Mouse (Mus musculus) MEL (cell line): ENCODE data around the gene Pip4k2b. TPM values are rescaled to one million over a fixed set of nuclear protein-coding genes. Genes with fewer than 3 reads are reported as not detected.

Source experiments
- DNase-seq: peaks from one replicate; pipeline ENCODE4 v3.0.0; 2011; ENCODE audit warnings: low read depth, low spot score
- H3K27ac ChIP-seq: 2 replicates; pipeline ENCODE4 v1.5.1; 2012; ENCODE audit warnings: low read depth, mild to moderate bottlenecking, control low read depth, low read length, moderate library complexity; ENCODE audit not compliant: control insufficient read depth
- H3K27me3 ChIP-seq, 2 experiments: fragments of 150-350 bp in 1 of 2; sonication (generic) in 1 of 2; 2 replicates each; pipeline ENCODE4 v1.6.1; 2012; ENCODE audit warnings: low read length in 2 of 2, mild to moderate bottlenecking in 2 of 2, improper control_type of control experiment in 1 of 2, moderate library complexity in 1 of 2; ENCODE audit not compliant: insufficient read depth in 2 of 2, control insufficient read depth in 1 of 2
- H3K36me3 ChIP-seq, 2 experiments: 2 replicates each; pipeline ENCODE4 v1.6.1; 2012 to 2014; ENCODE audit warnings: low read length in 2 of 2, improper control_type of control experiment in 1 of 2, inconsistent platforms in 1 of 2, mild to moderate bottlenecking in 1 of 2; ENCODE audit not compliant: insufficient read depth in 2 of 2, control insufficient read depth in 1 of 2
- H3K4me1 ChIP-seq, 2 experiments: fragments of 150-350 bp in 1 of 2; sonication (generic) in 1 of 2; 2 replicates each; pipeline ENCODE4 v1.6.1; 2012; ENCODE audit warnings: low read length in 2 of 2, improper control_type of control experiment in 1 of 2, mild to moderate bottlenecking in 1 of 2; ENCODE audit not compliant: insufficient read depth in 2 of 2, control insufficient read depth in 1 of 2
- H3K4me3 ChIP-seq, 2 experiments: fragments of 150-350 bp in 1 of 2; sonication (generic) in 1 of 2; 2 replicates each; pipeline ENCODE4 v1.5.1; 2012; ENCODE audit warnings: low read depth in 2 of 2, low read length in 2 of 2, mild to moderate bottlenecking in 2 of 2, moderate library complexity in 2 of 2, control low read depth in 1 of 2, improper control_type of control experiment in 1 of 2; ENCODE audit not compliant: control insufficient read depth in 1 of 2, insufficient read depth in 1 of 2
- H3K79me2 ChIP-seq: 2 replicates; pipeline ENCODE4 v1.6.1; 2012; ENCODE audit warnings: mild to moderate bottlenecking, low read length, moderate library complexity; ENCODE audit not compliant: control insufficient read depth, poor library complexity, insufficient read depth
- H3K9ac ChIP-seq: 2 replicates; pipeline ENCODE4 v1.6.1; 2012; ENCODE audit warnings: low read depth, mild to moderate bottlenecking, control low read depth, low read length, moderate library complexity; ENCODE audit not compliant: control insufficient read depth, poor library complexity, severe bottlenecking
- H3K9me3 ChIP-seq: fragments of 150-350 bp; sonication (generic); replicated peaks from 2 replicates; pipeline ENCODE4 v1.6.1; 2012; ENCODE audit warnings: mild to moderate bottlenecking, low read length, improper control_type of control experiment, moderate library complexity; ENCODE audit not compliant: insufficient read depth
- CHD1 ChIP-seq: IDR thresholded peaks from 2 replicates; pipeline ENCODE4 v1.6.1; 2012; ENCODE audit warnings: low read depth, mild to moderate bottlenecking, inconsistent platforms, low read length, improper control_type of control experiment
- CHD2 ChIP-seq: IDR thresholded peaks from 2 replicates; pipeline ENCODE4 v1.6.1; 2011; ENCODE audit warnings: low read length, improper control_type of control experiment
- CTCF ChIP-seq, 3 experiments: IDR thresholded peaks in 2 of 3; conservative IDR thresholded peaks in 1 of 3; 2 replicates each; pipeline ENCODE4 v1.5.1; 2011 to 2012; ENCODE audit warnings: low read length in 3 of 3, low read depth in 2 of 3, mild to moderate bottlenecking in 2 of 3, improper control_type of control experiment in 1 of 3, inconsistent platforms in 1 of 3, mixed read lengths in 1 of 3, moderate library complexity in 1 of 3; ENCODE audit not compliant: control insufficient read depth in 1 of 3, insufficient read depth in 1 of 3, poor library complexity in 1 of 3, severe bottlenecking in 1 of 3
- ELF1 ChIP-seq: IDR thresholded peaks from 2 replicates; pipeline ENCODE4 v1.6.1; 2014; ENCODE audit warnings: low read depth, mild to moderate bottlenecking, inconsistent platforms, low read length, improper control_type of control experiment, moderate library complexity
- EP300 ChIP-seq, 2 experiments: IDR thresholded peaks; 2 replicates each; pipeline ENCODE4 v1.6.1; 2011; ENCODE audit warnings: improper control_type of control experiment in 2 of 2, low read length in 2 of 2, low read depth in 1 of 2, mild to moderate bottlenecking in 1 of 2
- ETS1 ChIP-seq: IDR thresholded peaks from 2 replicates; pipeline ENCODE4 v1.6.1; 2012; ENCODE audit warnings: low read depth, mild to moderate bottlenecking, inconsistent platforms, low read length, improper control_type of control experiment, moderate library complexity
- GATA1 ChIP-seq: IDR thresholded peaks from 2 replicates; pipeline ENCODE4 v1.6.1; 2011; ENCODE audit warnings: low read depth, low read length, improper control_type of control experiment
- KAT2A ChIP-seq: conservative IDR thresholded peaks from 2 replicates; pipeline ENCODE4 v1.6.1; 2012; ENCODE audit warnings: low read depth, low read length, improper control_type of control experiment, inconsistent platforms
- MAFK ChIP-seq: IDR thresholded peaks from 2 replicates; pipeline ENCODE4 v1.6.1; 2011; ENCODE audit warnings: low read depth, mild to moderate bottlenecking, low read length, improper control_type of control experiment, borderline replicate concordance
- MAX ChIP-seq: IDR thresholded peaks from 2 replicates; pipeline ENCODE4 v1.6.1; 2011; ENCODE audit warnings: low read length, improper control_type of control experiment
- MAZ ChIP-seq: IDR thresholded peaks from 2 replicates; pipeline ENCODE4 v1.6.1; 2012; ENCODE audit warnings: low read depth, mild to moderate bottlenecking, inconsistent platforms, low read length, improper control_type of control experiment
- MYB ChIP-seq: IDR thresholded peaks from 2 replicates; pipeline ENCODE4 v1.6.1; 2011; ENCODE audit warnings: mild to moderate bottlenecking, low read depth, low read length, improper control_type of control experiment
- MYC ChIP-seq: IDR thresholded peaks from 2 replicates; pipeline ENCODE4 v1.6.1; 2011; ENCODE audit warnings: low read depth, mild to moderate bottlenecking, low read length, improper control_type of control experiment, moderate library complexity
- NELFE ChIP-seq: IDR thresholded peaks from 2 replicates; pipeline ENCODE4 v1.6.1; 2011; ENCODE audit warnings: low read depth, low read length, improper control_type of control experiment
- POLR2AphosphoS5 ChIP-seq: IDR thresholded peaks from 2 replicates; pipeline ENCODE4 v1.6.1; 2012; ENCODE audit warnings: low read depth, borderline replicate concordance, mild to moderate bottlenecking, inconsistent platforms, low read length, moderate library complexity, mixed read lengths
- SIN3A ChIP-seq: IDR thresholded peaks from 2 replicates; pipeline ENCODE4 v1.6.1; 2012; ENCODE audit warnings: low read length, improper control_type of control experiment, inconsistent platforms
- SMC3 ChIP-seq: IDR thresholded peaks from 2 replicates; pipeline ENCODE4 v1.6.1; 2011; ENCODE audit warnings: low read depth, low read length, improper control_type of control experiment
- TAL1 ChIP-seq: IDR thresholded peaks from 2 replicates; pipeline ENCODE4 v1.6.1; 2012; ENCODE audit warnings: mild to moderate bottlenecking, inconsistent platforms, low read length, moderate library complexity, mixed read lengths
- TBP ChIP-seq: IDR thresholded peaks from 2 replicates; pipeline ENCODE4 v1.8.0; 2011; ENCODE audit warnings: low read depth, low read length, improper control_type of control experiment
- UBTF ChIP-seq: IDR thresholded peaks from 2 replicates; pipeline ENCODE4 v1.6.1; 2012; ENCODE audit warnings: low read depth, mild to moderate bottlenecking, inconsistent platforms, low read length, improper control_type of control experiment, moderate library complexity, borderline replicate concordance; ENCODE audit not compliant: insufficient read depth
- USF2 ChIP-seq, 2 experiments: IDR thresholded peaks; 2 replicates each; pipeline ENCODE4 v1.6.1; 2011 to 2012; ENCODE audit warnings: improper control_type of control experiment in 2 of 2, low read length in 2 of 2, borderline replicate concordance in 1 of 2, inconsistent platforms in 1 of 2, low read depth in 1 of 2, mild to moderate bottlenecking in 1 of 2; ENCODE audit not compliant: insufficient read depth in 1 of 2
- ZC3H11A ChIP-seq: IDR thresholded peaks from 2 replicates; pipeline ENCODE4 v1.6.1; 2012; ENCODE audit warnings: low read depth, mild to moderate bottlenecking, inconsistent platforms, low read length, improper control_type of control experiment
- ZKSCAN1 ChIP-seq: IDR thresholded peaks from 2 replicates; pipeline ENCODE4 v1.6.1; 2012; ENCODE audit warnings: low read depth, mild to moderate bottlenecking, inconsistent platforms, low read length, improper control_type of control experiment, moderate library complexity
- ZNF384 ChIP-seq: IDR thresholded peaks from 2 replicates; pipeline ENCODE4 v1.6.1; 2012; ENCODE audit warnings: low read depth, mild to moderate bottlenecking, inconsistent platforms, low read length, improper control_type of control experiment
- polyA plus RNA-seq, 2 experiments: library from polyadenylated mRNA; stranded (reverse) in 1 of 2; unstranded in 1 of 2; fragments of >175 nt in 1 of 2; fragments of >200 nt in 1 of 2; gene quantifications; 2 replicates each; pipeline versions ENCODE4 v1.2.1 to v1.2.4; 2012; ENCODE audit warnings: low replicate concordance in 2 of 2, low read depth in 1 of 2; ENCODE audit not compliant: insufficient read length in 2 of 2, insufficient read depth in 1 of 2, missing spikeins in 1 of 2
- total RNA-seq: library from RNA; depleted of rRNA; stranded (reverse); fragments of 300-350 nt; gene quantifications from 2 replicates; pipeline ENCODE4 v1.2.3, GENCODE M21; 2012

Gene Pip4k2b
- total and polyA plus RNA-seq, 3 experiments, result 40.2 to 57.3 (median 43.4) TPM

DNA sequence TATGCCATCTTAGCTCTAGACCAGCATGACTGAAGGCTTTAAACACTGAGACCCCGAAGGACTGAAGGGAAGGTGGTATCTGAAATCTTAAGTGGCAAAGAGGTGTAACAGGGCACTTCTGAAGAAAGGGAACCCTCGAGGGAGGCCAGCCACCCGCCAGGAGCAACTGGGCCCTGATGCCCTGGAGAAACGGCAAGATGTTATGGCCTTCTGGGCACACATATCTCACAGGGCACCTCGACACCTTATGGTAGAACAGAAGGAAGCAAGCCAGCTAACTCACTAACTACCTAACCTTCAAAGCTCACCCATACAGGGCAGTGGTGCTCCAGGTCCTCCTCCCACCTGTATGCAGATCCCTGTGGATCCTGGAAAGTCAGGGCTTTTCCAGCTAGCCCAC lies 2.3 kb downstream of the Pip4k2b start:
- DNase-seq, result no peak
- TF ChIP-seq EP300 (IDR thresholded peaks at IDR 0.05; ENCODE audit: low read depth in 1 of 2, low read length in 2 of 2), result no peak
- TF ChIP-seq CTCF (IDR thresholded peaks at IDR 0.05 in 2 of 3, conservative IDR thresholded peaks at IDR 0.05 in 1 of 3; ENCODE audit: control insufficient read depth in 1 of 3, insufficient read depth in 1 of 3, low read depth in 2 of 3, low read length in 3 of 3, poor library complexity in 1 of 3, severe bottlenecking in 1 of 3), result no peak
- TF ChIP-seq MAZ, result no peak
- no peak for TF ChIP-seq UBTF
- TF ChIP-seq KAT2A, result no peak
- no peak for TF ChIP-seq TAL1
- no peak for TF ChIP-seq CHD1
- TF ChIP-seq NELFE, result no peak
- TF ChIP-seq SIN3A, result no peak
- no peak for TF ChIP-seq ELF1
- TF ChIP-seq USF2 (IDR thresholded peaks at IDR 0.05; ENCODE audit: borderline replicate concordance in 1 of 2, insufficient read depth in 1 of 2, low read depth in 1 of 2, low read length in 2 of 2), result no peak
- no peak for TF ChIP-seq CHD2
- TF ChIP-seq ZKSCAN1, result no peak
- TF ChIP-seq MAX, result no peak
- no peak for TF ChIP-seq TBP
- no peak for TF ChIP-seq ZNF384
- no peak for TF ChIP-seq MAFK
- no peak for TF ChIP-seq MYC
- Histone ChIP-seq H3K9me3 (no peaks in the 10 kb centered on the region), H3K4me3 (no peak overlapping the region), H3K79me2 (peaks cover 43% of the 10 kb centered on the region), H3K27ac (no peak overlapping the region), H3K36me3 (peaks cover 0 to 4% of the 10 kb centered on the region in 2 experiments; a peak in 1 of 4 replicates), H3K4me1 (peaks cover 0 to 7% of the 10 kb centered on the region in 2 experiments; a peak in 1 of 4 replicates), H3K9ac (no peak overlapping the region), H3K27me3 (no peaks in the 10 kb centered on the region)

DNA sequence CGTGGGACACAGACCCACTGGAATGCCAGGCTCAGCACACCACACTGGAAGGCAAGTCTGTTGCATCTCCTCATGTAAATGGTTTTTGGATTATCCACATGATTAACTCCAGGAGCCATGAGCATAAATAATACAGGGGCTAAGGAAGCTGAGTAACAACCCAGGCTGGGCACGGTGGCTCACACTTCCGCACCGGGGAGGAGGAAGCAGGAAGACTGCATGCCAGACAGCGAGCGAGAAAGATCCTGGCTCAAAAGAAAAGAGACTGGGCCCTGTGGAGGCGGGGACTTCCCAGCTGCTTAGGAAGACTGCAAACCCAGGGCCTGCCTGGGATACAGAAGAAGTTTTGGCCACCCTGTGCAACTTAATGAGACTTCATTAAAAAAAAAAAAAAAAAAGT lies 4.3 kb downstream of the Pip4k2b start:
- Histone ChIP-seq H3K4me1 (peaks cover 0 to 7% of the 10 kb centered on the region in 2 experiments; a peak in 1 of 4 replicates), H3K27ac (no peak overlapping the region)
- TF ChIP-seq CTCF (IDR thresholded peaks at IDR 0.05 in 2 of 3, conservative IDR thresholded peaks at IDR 0.05 in 1 of 3; ENCODE audit: control insufficient read depth in 1 of 3, insufficient read depth in 1 of 3, low read depth in 2 of 3, low read length in 3 of 3, poor library complexity in 1 of 3, severe bottlenecking in 1 of 3), result no peak
- TF ChIP-seq ZC3H11A, result no peak
- no peak for TF ChIP-seq TAL1
- no peak for TF ChIP-seq MYB
- TF ChIP-seq ZNF384, result no peak
- TF ChIP-seq POLR2AphosphoS5, result no peak
- TF ChIP-seq MAZ, result no peak
- no peak for TF ChIP-seq GATA1
- TF ChIP-seq SMC3, result no peak
- no peak for TF ChIP-seq SIN3A
- no peak for TF ChIP-seq ETS1
- TF ChIP-seq MAX, result no peak
- TF ChIP-seq, all 39 proteins: peak for 0
- no peak overlapping the region for H3K4me3 ChIP-seq
- H3K9ac ChIP-seq, result no peak overlapping the region
- no peaks in the 10 kb centered on the region for H3K27me3 ChIP-seq
- H3K79me2 ChIP-seq, result peaks cover 45% of the 10 kb centered on the region
- 0 out of 4 replicates have a peak, but pooled peaks cover 0 to 2% of the 10 kb centered on the region in 2 experiments for H3K36me3 ChIP-seq
- DNase-seq, result no peak
- H3K9me3 ChIP-seq, result no peaks in the 10 kb centered on the region
